Mouse (Mus musculus): ENCODE measurements at regions not wholly inside any gene's neighbourhood (a gene's known extent, or its start where the extent isn't known, plus 50 kb on each side); places are given as distances from the start of the nearest gene placed in this dataset.

DNA sequence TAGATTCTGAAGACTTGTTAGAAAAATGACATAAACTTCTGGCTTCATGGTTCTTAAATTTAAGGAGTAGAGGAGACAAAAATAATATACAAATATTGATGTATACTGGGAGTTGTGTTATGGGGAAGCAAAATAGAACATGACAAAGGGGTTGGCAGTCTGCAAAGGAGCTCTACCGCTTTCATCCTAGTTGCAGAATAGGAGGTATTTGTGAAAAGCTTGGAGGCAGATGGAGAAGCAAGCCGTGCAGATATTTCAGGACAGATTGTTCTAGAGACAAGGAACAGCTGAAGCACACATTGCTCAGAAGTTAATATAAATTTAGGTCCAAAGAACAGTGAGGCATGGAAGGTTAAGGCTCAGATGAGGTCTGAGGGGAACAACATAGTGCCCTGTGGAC lies 580.1 kb downstream of the Cntn3 start:
- TF ChIP-seq POLR2A (IDR thresholded peaks at IDR 0.05; ENCODE audit: borderline replicate concordance, extremely low read depth, insufficient read depth, insufficient read length, poor library complexity, severe bottlenecking) (no peak), CTCF (IDR thresholded peaks at IDR 0.05; ENCODE audit: borderline replicate concordance, extremely low read depth, insufficient read depth, insufficient read length) (no peak)
